Mouse (Mus musculus) CH12.LX (cell line): ENCODE data around the gene Fam209. TPM values are rescaled to one million over a fixed set of nuclear protein-coding genes. Genes with fewer than 3 reads are reported as not detected.

Experiments
- DNase-seq: peaks from one replicate; pipeline ENCODE4 v3.0.0-alpha.2; 2013; ENCODE audit errors: extremely low read depth
- H3K27ac ChIP-seq: 2 replicates; pipeline ENCODE4 v1.5.1; 2012; ENCODE audit warnings: low read depth, mild to moderate bottlenecking, control low read depth, moderate library complexity; ENCODE audit not compliant: insufficient read depth
- H3K27me3 ChIP-seq: replicated peaks from 2 replicates; pipeline ENCODE3; 2012; ENCODE audit warnings: inconsistent platforms
- H3K36me3 ChIP-seq, 2 experiments: replicated peaks in 1 of 2; 2 replicates each; pipeline versions ENCODE3 to v1.6.1; 2012; ENCODE audit warnings: inconsistent platforms in 1 of 2, low read length in 1 of 2, mild to moderate bottlenecking in 1 of 2, mixed read lengths in 1 of 2, moderate library complexity in 1 of 2; ENCODE audit not compliant: control insufficient read depth in 1 of 2, insufficient read depth in 1 of 2
- H3K4me1 ChIP-seq, 2 experiments: 2 replicates each; pipeline ENCODE4 v1.6.1; 2012; ENCODE audit warnings: inconsistent platforms in 1 of 2, moderate library complexity in 1 of 2; ENCODE audit not compliant: insufficient read depth in 2 of 2, control insufficient read depth in 1 of 2
- H3K4me2 ChIP-seq: 2 replicates; pipeline ENCODE4 v1.6.1; 2012; ENCODE audit warnings: low read depth, mild to moderate bottlenecking, control low read depth; ENCODE audit not compliant: poor library complexity, insufficient read depth, severe bottlenecking
- H3K4me3 ChIP-seq, 3 experiments: fragments of 150-350 bp in 1 of 3; sonication (generic) in 1 of 3; replicated peaks in 1 of 3; 2 replicates each; pipeline versions ENCODE3 to v1.5.1; 2011 to 2012; ENCODE audit warnings: low read depth in 2 of 3, low read length in 2 of 3, mild to moderate bottlenecking in 2 of 3, moderate library complexity in 2 of 3, control low read depth in 1 of 3, improper control_type of control experiment in 1 of 3, inconsistent platforms in 1 of 3, mixed read lengths in 1 of 3; ENCODE audit not compliant: poor library complexity in 1 of 3
- H3K79me2 ChIP-seq: replicated peaks from 2 replicates; pipeline ENCODE4 v1.6.1; 2012; ENCODE audit warnings: mild to moderate bottlenecking, moderate library complexity; ENCODE audit not compliant: control insufficient read depth, poor library complexity, insufficient read depth, severe bottlenecking; ENCODE audit errors: extremely low read depth
- H3K9ac ChIP-seq: 2 replicates; pipeline ENCODE4 v1.6.1; 2012; ENCODE audit warnings: low read depth, mild to moderate bottlenecking, control low read depth, moderate library complexity; ENCODE audit not compliant: insufficient read depth
- H3K9me3 ChIP-seq: replicated peaks from 2 replicates; pipeline ENCODE3; 2012; ENCODE audit warnings: low read length, inconsistent platforms, mixed read lengths
- BHLHE40 ChIP-seq: IDR thresholded peaks from 2 replicates; pipeline ENCODE4 v1.6.1; 2011; ENCODE audit warnings: mild to moderate bottlenecking, low read depth, low read length, improper control_type of control experiment
- CHD2 ChIP-seq: IDR thresholded peaks from 2 replicates; pipeline ENCODE4 v1.6.1; 2011; ENCODE audit warnings: low read length, improper control_type of control experiment
- CTCF ChIP-seq, 2 experiments: IDR thresholded peaks in 1 of 2; conservative IDR thresholded peaks in 1 of 2; 2 replicates each; pipeline ENCODE4 v1.5.1; 2011 to 2012; ENCODE audit warnings: low read depth in 2 of 2, low read length in 2 of 2, improper control_type of control experiment in 1 of 2, inconsistent platforms in 1 of 2, mild to moderate bottlenecking in 1 of 2, moderate library complexity in 1 of 2
- E2F4 ChIP-seq: IDR thresholded peaks from 2 replicates; pipeline ENCODE4 v1.6.1; 2011; ENCODE audit warnings: low read depth, low read length, improper control_type of control experiment; ENCODE audit not compliant: insufficient replicate concordance
- ELF1 ChIP-seq: IDR thresholded peaks from 2 replicates; pipeline ENCODE4 v1.6.1; 2014; ENCODE audit warnings: low read depth, mild to moderate bottlenecking, inconsistent platforms, low read length, improper control_type of control experiment
- EP300 ChIP-seq: IDR thresholded peaks from 2 replicates; pipeline ENCODE4 v1.6.1; 2011; ENCODE audit warnings: low read length, improper control_type of control experiment
- ETS1 ChIP-seq: conservative IDR thresholded peaks from 2 replicates; pipeline ENCODE4 v1.6.1; 2012; ENCODE audit warnings: low read depth, mild to moderate bottlenecking, inconsistent platforms, low read length, improper control_type of control experiment, moderate library complexity
- IRF4 ChIP-seq: IDR thresholded peaks from 2 replicates; pipeline ENCODE4 v1.6.1; 2014; ENCODE audit warnings: low read depth, mild to moderate bottlenecking, inconsistent platforms, low read length, improper control_type of control experiment
- JUND ChIP-seq: conservative IDR thresholded peaks from 2 replicates; pipeline ENCODE4 v1.6.1; 2011; ENCODE audit warnings: low read depth, low read length, improper control_type of control experiment
- KAT2A ChIP-seq: IDR thresholded peaks from 2 replicates; pipeline ENCODE4 v1.6.1; 2012; ENCODE audit warnings: low read length, improper control_type of control experiment, inconsistent platforms; ENCODE audit not compliant: insufficient replicate concordance
- MAFK ChIP-seq: IDR thresholded peaks from 2 replicates; pipeline ENCODE4 v1.6.1; 2011; ENCODE audit warnings: low read length, improper control_type of control experiment; ENCODE audit not compliant: insufficient replicate concordance
- MAX ChIP-seq: IDR thresholded peaks from 2 replicates; pipeline ENCODE4 v1.6.1; 2011; ENCODE audit warnings: low read length, improper control_type of control experiment
- MAZ ChIP-seq: IDR thresholded peaks from 2 replicates; pipeline ENCODE4 v1.6.1; 2012; ENCODE audit warnings: low read depth, mild to moderate bottlenecking, inconsistent platforms, low read length, improper control_type of control experiment, moderate library complexity
- MXI1 ChIP-seq: IDR thresholded peaks from 2 replicates; pipeline ENCODE4 v1.6.1; 2011; ENCODE audit warnings: mild to moderate bottlenecking, low read depth, low read length, improper control_type of control experiment
- MYC ChIP-seq: IDR thresholded peaks from 2 replicates; pipeline ENCODE4 v1.6.1; 2011; ENCODE audit warnings: low read depth, mild to moderate bottlenecking, improper control_type of control experiment, low read length
- NELFE ChIP-seq: IDR thresholded peaks from 2 replicates; pipeline ENCODE4 v1.6.1; 2011; ENCODE audit warnings: low read depth, low read length, improper control_type of control experiment
- NRF1 ChIP-seq: IDR thresholded peaks from 2 replicates; pipeline ENCODE4 v1.6.1; 2014; ENCODE audit warnings: low read depth, mild to moderate bottlenecking, inconsistent platforms, low read length, improper control_type of control experiment, moderate library complexity
- PAX5 ChIP-seq: IDR thresholded peaks from 2 replicates; pipeline ENCODE4 v1.6.1; 2012; ENCODE audit warnings: low read length, inconsistent platforms, mixed read lengths
- POLR2A ChIP-seq: IDR thresholded peaks from 2 replicates; pipeline ENCODE4 v1.6.1; 2011; ENCODE audit warnings: low read depth, mild to moderate bottlenecking, improper control_type of control experiment, low read length
- POLR2AphosphoS2 ChIP-seq: IDR thresholded peaks from 2 replicates; pipeline ENCODE4 v1.6.1; 2011; ENCODE audit warnings: low read depth, low read length, improper control_type of control experiment
- RAD21 ChIP-seq: IDR thresholded peaks from 2 replicates; pipeline ENCODE4 v1.6.1; 2011; ENCODE audit warnings: low read depth, mild to moderate bottlenecking, low read length, improper control_type of control experiment, moderate library complexity
- TBP ChIP-seq: conservative IDR thresholded peaks from 2 replicates; pipeline ENCODE4 v1.6.1; 2011; ENCODE audit warnings: low read depth, low read length, improper control_type of control experiment
- ZKSCAN1 ChIP-seq: IDR thresholded peaks from 2 replicates; pipeline ENCODE4 v1.6.1; 2012; ENCODE audit warnings: low read depth, inconsistent platforms, low read length, improper control_type of control experiment, borderline replicate concordance
- ZMIZ1 ChIP-seq: IDR thresholded peaks from 2 replicates; pipeline ENCODE4 v1.6.1; 2012; ENCODE audit warnings: low read depth, mild to moderate bottlenecking, inconsistent platforms, low read length, improper control_type of control experiment
- ZNF384 ChIP-seq: IDR thresholded peaks from 2 replicates; pipeline ENCODE4 v1.6.1; 2012; ENCODE audit warnings: low read depth, low read length, improper control_type of control experiment, inconsistent platforms
- dilution Hi-C: fragments of 300-500 bp; cut with MboI; formaldehyde crosslinking; loops from 2 replicates; pipeline ENCODE4 v1.14.3; 2020; ENCODE audit warnings: low sequenced_read_pairs; ENCODE audit not compliant: extremely low pct_unique_long_range_greater_than_20kb, extremely low pct_ligation_motif_present
- in situ Hi-C: fragments of 300-500 bp; cut with MboI; formaldehyde crosslinking; loops from 3 replicates; pipeline ENCODE4 v1.14.3; 2019; ENCODE audit warnings: low sequenced_read_pairs, low pct_ligation_motif_present, low pct_unique_long_range_greater_than_20kb, mixed read lengths
- polyA plus RNA-seq: library from polyadenylated mRNA; unstranded; fragments of >175 nt; gene quantifications from 2 replicates; pipeline ENCODE4 v1.2.1, GENCODE M21; 2012; ENCODE audit warnings: low read depth; ENCODE audit not compliant: insufficient read length
- total RNA-seq, 2 experiments: library from RNA; depleted of rRNA; stranded (reverse); fragments of 300-350 nt in 1 of 2; fragments of >200 nt in 1 of 2; gene quantifications; 2 replicates each; pipeline ENCODE4 v1.2.3; 2012 to 2014

Gene Fam209
- 0.25 and 0.42 TPM in 2 replicates for total RNA-seq (2012; rRNA removed)
- 0.69 TPM in 1 of 2 replicates, not detected in the other for total RNA-seq (2014; rRNA removed)
- 1.2 and 1.8 TPM in 2 replicates for polyA plus RNA-seq

- TF ChIP-seq POLR2AphosphoS2 (no peak), PAX5 (no peak), TBP (no peak), POLR2A (no peak), BHLHE40 (no peak), NELFE (no peak), ZNF384 (no peak), ELF1 (no peak), JUND (no peak), MAX (no peak), ZKSCAN1 (no peak), ZMIZ1 (no peak), MYC (no peak), EP300 (no peak), MAZ (no peak), CTCF (conservative IDR thresholded peaks at IDR 0.05 in 1 of 2, IDR thresholded peaks at IDR 0.05 in 1 of 2; ENCODE audit: low read depth in 2 of 2, low read length in 2 of 2) (no peak), MXI1 (no peak)
- Histone ChIP-seq H3K36me3 (peaks cover 20 to 41% of the 10 kb centered on the region in 2 experiments), H3K4me2 (no peak within 1 kb of the TSS), H3K27me3 (no peaks in the 10 kb centered on the region), H3K27ac (no peak within 1 kb of the TSS), H3K9me3 (no peaks in the 10 kb centered on the region), H3K4me3 (no peak within 1 kb of the TSS), H3K79me2 (no peaks in the 10 kb centered on the region), H3K9ac (no peak within 1 kb of the TSS), H3K4me1 (peaks cover 4 to 7% of the 10 kb centered on the region in 2 experiments; a peak in 3 of 4 replicates)
- in situ Hi-C loops, result loop anchor here (10.0 kb wide), 2 partner anchors 302 to 522 kb away; no protein-coding TSS in a partner anchor
- dilution Hi-C loops, result no loop called here
- DNase-seq, result no peak
Measured at GRCm38 (mm10) chr2:172472318-172472717, at the start of gene Fam209. Gene Fam209 (plus strand): TSS chr2:172472520.

GRCm38 (mm10) chr2:172430609-172431008, 41.7 kb upstream of the Fam209 start:
- in situ Hi-C loops, result no loop called here
- Histone ChIP-seq H3K4me1 (peaks cover 19 to 33% of the 10 kb centered on the region in 2 experiments), H3K27ac (no peak overlapping the region), H3K9me3 (no peaks in the 10 kb centered on the region), H3K27me3 (no peaks in the 10 kb centered on the region)
- dilution Hi-C loops, result no loop called here
- TF ChIP-seq CTCF (conservative IDR thresholded peaks at IDR 0.05 in 1 of 2, IDR thresholded peaks at IDR 0.05 in 1 of 2; ENCODE audit: low read depth in 2 of 2, low read length in 2 of 2) (no peak), IRF4 (no peak), POLR2AphosphoS2 (no peak), MAFK (no peak), ETS1 (no peak), KAT2A (no peak), MXI1 (no peak), RAD21 (no peak), ELF1 (no peak), NRF1 (no peak), MYC (no peak), CHD2 (no peak), E2F4 (no peak)
- TF ChIP-seq, all 38 proteins: peak for 0
- no peak for DNase-seq
- Histone ChIP-seq H3K79me2 (no peaks in the 10 kb centered on the region), H3K4me2 (no peak overlapping the region), H3K4me3 (no peak overlapping the region), H3K9ac (no peak overlapping the region), H3K36me3 (peaks cover 49 to 67% of the 10 kb centered on the region in 2 experiments)
